Mouse (Mus musculus) bone marrow macrophage, adult 2 months (primary cell): ENCODE data around the gene Gm13695. TPM values are rescaled to one million over a fixed set of nuclear protein-coding genes. Genes with fewer than 3 reads are reported as not detected.
"Not testable (repeated sequence)": the region's sequence is repeated elsewhere in the genome, so short reads cannot be mapped to it uniquely, and the experiment has no call there.

Source experiments
- H3K27ac ChIP-seq: 2 replicates; pipeline ENCODE4 v1.5.1; 2012; ENCODE audit warnings: low read depth, low read length; ENCODE audit not compliant: insufficient read depth
- H3K4me1 ChIP-seq: 2 replicates; pipeline ENCODE4 v1.6.1; 2012; ENCODE audit warnings: low read length; ENCODE audit not compliant: control insufficient read depth, insufficient read depth
- H3K4me3 ChIP-seq: 2 replicates; pipeline ENCODE4 v1.5.1; 2012; ENCODE audit warnings: mild to moderate bottlenecking, low read length, moderate library complexity; ENCODE audit not compliant: insufficient read depth
- CTCF ChIP-seq: IDR thresholded peaks from 2 replicates; pipeline ENCODE4 v1.5.1; 2012; ENCODE audit warnings: low read depth, mild to moderate bottlenecking, low read length, moderate library complexity
- POLR2A ChIP-seq: IDR thresholded peaks from 2 replicates; pipeline ENCODE4 v1.6.1; 2012; ENCODE audit warnings: mild to moderate bottlenecking, low read depth, low read length, borderline replicate concordance
- polyA plus RNA-seq: library from polyadenylated mRNA; stranded (reverse); fragments of >200 nt; gene quantifications from 2 replicates; pipeline ENCODE4 v1.2.4, GENCODE M21; 2012; ENCODE audit not compliant: missing spikeins, insufficient read depth, insufficient read length

Gene Gm13695
- polyA plus RNA-seq, 1 experiment, result not detected

DNA sequence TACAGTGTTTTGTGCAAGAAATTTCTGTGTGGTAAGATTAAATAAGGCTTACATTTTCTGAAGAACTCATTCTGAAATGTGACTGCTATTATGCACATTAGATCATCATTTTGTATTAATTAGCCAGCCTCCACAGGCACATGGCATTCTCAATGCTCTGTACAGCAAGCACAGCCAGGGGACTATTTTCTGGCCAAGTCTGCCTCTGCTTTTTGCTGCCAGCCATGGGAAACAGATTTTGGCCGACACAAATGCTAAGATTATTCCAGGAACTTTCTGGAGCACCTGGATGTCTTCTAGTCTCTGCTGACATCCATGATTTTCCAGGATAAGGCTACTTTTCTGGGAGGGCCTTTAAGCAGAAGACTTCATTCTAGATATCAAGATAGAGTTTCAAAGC lies 41.8 kb downstream of the Gm13695 start:
- Histone ChIP-seq H3K4me3 (no peak overlapping the region), H3K27ac (no peak overlapping the region), H3K4me1 (0 out of 2 replicates have a peak, but pooled peaks cover 2% of the 10 kb centered on the region)
- TF ChIP-seq POLR2A (no peak), CTCF (no peak)

DNA sequence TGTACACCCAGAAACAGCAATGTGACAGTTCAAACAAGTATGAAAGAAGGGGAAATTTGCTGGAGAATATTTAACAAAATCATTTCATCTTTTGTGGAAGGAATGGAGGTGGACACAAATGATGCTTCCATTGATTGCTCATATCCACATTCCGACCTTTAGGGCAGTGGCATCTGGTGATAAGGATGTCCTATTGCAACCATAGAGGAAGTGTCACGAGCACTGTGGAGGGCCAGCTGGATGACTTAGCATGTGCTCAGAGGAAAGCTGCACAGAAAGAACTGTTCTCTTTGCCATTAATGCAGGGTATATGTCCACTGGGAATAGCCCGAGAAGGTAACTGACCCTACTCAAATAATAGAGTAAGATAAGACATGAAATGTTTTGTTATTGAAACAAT lies 42.7 kb downstream of the Gm13695 start:
- H3K4me3 ChIP-seq, result no peak overlapping the region

DNA sequence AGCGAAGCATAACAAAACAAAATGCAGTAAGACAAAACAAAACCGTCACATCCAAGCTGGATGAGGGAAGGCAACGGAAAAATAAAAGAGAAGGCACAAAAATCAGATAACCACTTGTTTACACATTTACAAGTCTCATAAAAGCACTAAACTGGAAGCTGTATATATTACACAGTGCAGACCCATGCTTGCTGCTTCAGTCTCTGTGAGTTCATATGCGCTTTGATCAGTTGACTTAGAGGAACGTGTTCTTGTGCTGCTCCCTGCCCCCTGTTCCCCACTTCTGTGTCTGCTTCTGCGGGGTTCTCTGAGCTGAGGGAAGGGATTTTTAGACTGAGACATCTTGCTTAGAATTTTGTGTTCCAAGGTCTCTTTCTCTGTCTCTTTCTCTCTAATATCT lies 47.5 kb downstream of the Gm13695 start:
- Histone ChIP-seq H3K4me1 (peaks cover 11% of the 10 kb centered on the region), H3K27ac (no peak overlapping the region), H3K4me3 (no peak overlapping the region)
- no peak for TF ChIP-seq CTCF
- TF ChIP-seq POLR2A, result no peak

More for the DNA sequence above, 42.7 kb downstream of the Gm13695 start:
- 0 out of 2 replicates have a peak, but pooled peaks cover 2% of the 10 kb centered on the region for H3K4me1 ChIP-seq
- H3K27ac ChIP-seq, result no peak overlapping the region
- TF ChIP-seq POLR2A (no peak), CTCF (no peak)

DNA sequence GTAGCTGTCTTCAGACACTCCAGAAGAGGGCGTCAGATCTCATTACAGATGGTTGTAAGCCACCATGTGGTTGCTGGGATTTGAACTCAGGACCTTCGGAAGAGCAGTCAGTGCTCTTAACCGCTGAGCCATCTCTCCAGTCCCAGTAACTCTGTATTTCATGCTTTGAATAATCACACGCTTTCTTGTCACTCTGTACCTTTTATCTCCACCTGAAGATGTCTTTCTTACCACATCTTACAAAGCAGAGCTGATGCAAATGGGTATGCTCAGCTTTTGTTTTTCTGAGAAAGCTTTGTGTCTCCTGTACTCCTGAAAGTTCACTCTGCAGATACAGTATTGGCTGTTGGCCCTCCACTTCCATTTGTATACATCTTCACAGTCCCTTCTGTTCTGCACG lies 49.2 kb downstream of the Gm13695 start:
- not testable (repeated sequence) for H3K27ac ChIP-seq, H3K4me3 ChIP-seq
- peaks cover 12% of the 10 kb centered on the region for H3K4me1 ChIP-seq

DNA sequence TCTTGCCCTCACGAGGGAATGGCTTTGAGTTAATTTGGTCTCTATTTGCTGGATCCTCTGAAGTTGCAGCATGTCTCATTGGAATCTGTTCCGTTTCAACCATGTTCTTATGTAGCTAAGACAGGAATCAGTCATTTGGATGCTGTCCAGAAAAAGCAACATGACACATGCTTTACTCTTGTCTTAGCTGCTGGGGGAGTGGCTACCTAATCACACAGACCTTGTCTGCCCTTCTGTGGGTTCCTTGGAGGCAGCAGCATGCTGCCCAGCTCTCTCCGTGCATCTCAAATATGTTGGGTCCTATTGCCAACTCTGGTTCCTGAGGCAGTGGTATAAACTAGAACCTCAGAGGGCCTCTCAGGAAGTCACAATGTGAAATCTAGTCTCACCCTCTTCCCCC lies 51.2 kb downstream of the Gm13695 start:
- Histone ChIP-seq H3K4me3 (no peak overlapping the region), H3K4me1 (peaks cover 23% of the 10 kb centered on the region), H3K27ac (no peak overlapping the region)
- TF ChIP-seq POLR2A, result no peak
- no peak for TF ChIP-seq CTCF

Other genes with a start within 250 kb of the Gm13695 start
- gene Itgav, start 242.9 kb upstream of the Gm13695 start, polyA plus RNA-seq, result 93.4 and 93.5 TPM in 2 replicates
- 0.09 and 0.15 TPM in 2 replicates for gene Fam171b, start 154.7 kb upstream of the Gm13695 start, polyA plus RNA-seq
- gene Zswim2, start 26.1 kb upstream of the Gm13695 start, polyA plus RNA-seq, result not detected in 2 replicates
- not detected in 2 replicates for gene Gm13698, start 11.6 kb upstream of the Gm13695 start, polyA plus RNA-seq
- gene Gm13693, start 5.8 kb upstream of the Gm13695 start, polyA plus RNA-seq, result not detected in 2 replicates
- gene Gm13696, start 5.8 kb downstream of the Gm13695 start, polyA plus RNA-seq, result not detected in 2 replicates
- not detected in 2 replicates for gene Gm13694, start 11.6 kb downstream of the Gm13695 start, polyA plus RNA-seq
- gene Gm13697, start 17.4 kb downstream of the Gm13695 start, polyA plus RNA-seq, result not detected in 2 replicates
- not detected in 2 replicates for gene Gm13691, start 23.2 kb downstream of the Gm13695 start, polyA plus RNA-seq